Mouse (Mus musculus): ENCODE measurements around the gene Cdhr2. TPM values are rescaled to one million over a fixed set of nuclear protein-coding genes. Genes with fewer than 3 reads are reported as not detected.
A peak's percentile ranks its signal among the peaks of the same experiment; 100 is the strongest.

Cdhr2 gene
- polyA plus RNA-seq, 1 experiment from 2014 or later, result 0.05 TPM

- WGBS, result 90% methylated on average over 11 of the region's 11 CpGs
- no peak for DNase-seq (ENCODE audit: low spot score)
These were observed 5.6 kb upstream of the Cdhr2 start for GRCm38 (mm10) chr13:54695479-54696230.

DNA sequence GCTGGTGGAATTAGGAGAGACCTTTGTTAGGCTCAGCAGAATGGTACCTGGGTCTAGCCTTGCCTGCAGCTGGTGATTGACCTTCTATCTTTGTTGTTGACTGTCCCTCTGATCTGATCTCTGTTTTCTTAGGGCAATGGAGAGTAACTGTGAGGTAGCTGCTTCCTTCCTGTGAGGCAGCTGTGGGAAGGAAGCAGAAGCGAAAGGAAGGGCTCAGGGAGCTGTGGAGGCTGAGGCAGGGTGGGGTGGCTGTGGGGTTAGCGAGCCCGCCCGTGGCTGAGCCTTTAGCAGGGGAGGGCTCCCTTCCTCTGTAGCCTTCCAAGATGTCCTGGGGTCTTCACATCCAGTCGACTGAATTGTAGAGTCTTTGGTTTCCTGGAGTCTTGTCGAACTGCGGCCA, 1.2 kb downstream of the Cdhr2 start:
- Histone ChIP-seq H3K27me3 (replicated peaks; ENCODE audit: low read depth, poor library complexity, severe bottlenecking) (peaks cover 6% of the 10 kb centered on the region; the same call in 1 of the 2 replicates), H3K36me3 (replicated peaks) (no peaks in the 10 kb centered on the region), H3K9me3 (no peaks in the 10 kb centered on the region), H3K4me3 (no peak overlapping the region), H3K27ac (replicated peaks) (no peak overlapping the region), H3K4me1 (no peaks in the 10 kb centered on the region)
- WGBS, result 62% methylated on average over 7 of the region's 7 CpGs
- DNase-seq (ENCODE audit: low spot score), result no peak

More at GRCm38 (mm10) chr13:54695479-54696230, 5.6 kb upstream of the Cdhr2 start:
- Histone ChIP-seq H3K27me3 (replicated peaks; ENCODE audit: low read depth, poor library complexity, severe bottlenecking) (no peaks in the 10 kb centered on the region), H3K36me3 (replicated peaks) (no peaks in the 10 kb centered on the region), H3K4me3 (no peak overlapping the region), H3K27ac (replicated peaks) (no peak overlapping the region), H3K4me1 (peaks cover 27% of the 10 kb centered on the region), H3K9me3 (no peaks in the 10 kb centered on the region)

GRCm38 (mm10) chr13:54704890-54705289, 3.6 kb downstream of the Cdhr2 start:
- Histone ChIP-seq H3K27me3 (replicated peaks; ENCODE audit: low read depth, poor library complexity, severe bottlenecking) (peaks cover 6% of the 10 kb centered on the region; the same call in 1 of the 2 replicates), H3K27ac (replicated peaks) (no peak overlapping the region), H3K4me3 (no peak overlapping the region), H3K4me1 (no peaks in the 10 kb centered on the region), H3K36me3 (replicated peaks) (no peaks in the 10 kb centered on the region), H3K9me3 (no peaks in the 10 kb centered on the region)
- 52% methylated on average over 6 of the region's 6 CpGs for WGBS
- no peak for DNase-seq (ENCODE audit: low spot score)

- Histone ChIP-seq H3K27me3 (replicated peaks; ENCODE audit: low read depth, poor library complexity, severe bottlenecking) (peaks cover 11% of the 10 kb centered on the region; the same call in 1 of the 2 replicates), H3K9me3 (no peaks in the 10 kb centered on the region), H3K4me3 (no peak overlapping the region), H3K27ac (replicated peaks) (no peak overlapping the region), H3K36me3 (replicated peaks) (no peaks in the 10 kb centered on the region), H3K4me1 (no peaks in the 10 kb centered on the region)
- DNase-seq (ENCODE audit: low spot score), result no peak
- 79% methylated on average over 3 of the region's 3 CpGs for WGBS
These were observed 9.6 kb downstream of the Cdhr2 start for GRCm38 (mm10) chr13:54710866-54711265.

DNA sequence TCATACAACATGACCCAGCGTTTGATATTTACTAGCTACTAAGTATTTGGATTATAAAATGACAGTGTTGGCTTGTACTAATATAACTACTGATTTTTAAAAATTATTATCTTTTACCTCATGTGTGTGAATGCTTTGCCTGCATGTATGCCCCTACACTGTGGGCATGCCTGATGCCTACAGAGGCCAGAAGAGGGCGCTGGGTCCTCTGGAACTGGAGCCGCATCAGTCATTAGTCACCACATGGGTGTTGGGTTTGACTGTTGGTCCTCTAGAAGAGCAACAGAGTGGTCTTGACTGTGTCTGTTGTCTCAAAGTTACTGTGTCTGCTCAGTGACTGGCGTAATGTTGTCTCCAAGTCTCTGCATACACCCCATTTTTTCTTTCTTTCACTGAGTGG, 13.1 kb downstream of the Cdhr2 start:
- no peak overlapping the region for H3K27ac ChIP-seq (replicated peaks)
- H3K4me3 ChIP-seq, result no peak overlapping the region
- no peak for DNase-seq (ENCODE audit: low spot score)
- peaks cover 16% of the 10 kb centered on the region; the same call in 1 of the 2 replicates for H3K27me3 ChIP-seq (replicated peaks; ENCODE audit: low read depth, poor library complexity, severe bottlenecking)
- H3K4me1 ChIP-seq, result peaks cover 13% of the 10 kb centered on the region
- H3K9me3 ChIP-seq, result no peaks in the 10 kb centered on the region
- 44% methylated on average over 4 of the region's 4 CpGs for WGBS
- no peaks in the 10 kb centered on the region for H3K36me3 ChIP-seq (replicated peaks)

- H3K36me3 ChIP-seq (replicated peaks), result no peaks in the 10 kb centered on the region
- H3K9me3 ChIP-seq, result no peaks in the 10 kb centered on the region
- peaks cover 13% of the 10 kb centered on the region for H3K4me1 ChIP-seq
- 86% methylated on average over 10 of the region's 10 CpGs for WGBS
- DNase-seq (ENCODE audit: low spot score), result no peak
- H3K4me3 ChIP-seq, result no peak overlapping the region
- H3K27me3 ChIP-seq (replicated peaks; ENCODE audit: low read depth, poor library complexity, severe bottlenecking), result peaks cover 16% of the 10 kb centered on the region; the same call in 1 of the 2 replicates
- no peak overlapping the region for H3K27ac ChIP-seq (replicated peaks)
These were observed 13.7 kb downstream of the Cdhr2 start for GRCm38 (mm10) chr13:54714996-54715395.

DNA sequence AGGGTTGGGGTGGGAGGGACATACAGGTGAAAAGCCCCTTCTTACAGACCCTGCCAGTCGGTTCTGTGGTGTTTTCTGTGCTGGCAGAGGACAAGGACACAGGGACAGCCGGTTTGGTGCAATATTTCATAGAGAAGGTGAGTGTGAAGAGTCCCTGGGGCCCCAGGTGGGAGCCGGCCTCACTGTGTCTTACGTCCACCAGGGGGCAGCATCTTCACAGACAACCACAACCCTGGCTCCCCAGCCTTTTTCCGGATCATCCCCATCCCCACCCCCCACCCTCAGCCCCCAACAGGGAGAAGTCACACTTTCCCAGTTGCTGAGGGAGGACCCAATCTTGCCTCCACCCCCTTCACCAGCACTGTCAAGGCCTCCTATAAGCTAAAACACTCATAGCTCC, 15.7 kb downstream of the Cdhr2 start:
- Histone ChIP-seq H3K9me3 (no peaks in the 10 kb centered on the region), H3K36me3 (replicated peaks) (no peaks in the 10 kb centered on the region), H3K27ac (replicated peaks) (no peak overlapping the region), H3K27me3 (replicated peaks; ENCODE audit: low read depth, poor library complexity, severe bottlenecking) (peaks cover 16% of the 10 kb centered on the region; the same call in 1 of the 2 replicates), H3K4me1 (peaks cover 13% of the 10 kb centered on the region), H3K4me3 (no peak overlapping the region)
- DNase-seq (ENCODE audit: low spot score), result peak; percentile 65
- 0% methylated on average over 5 of the region's 5 CpGs for WGBS

- Histone ChIP-seq H3K4me1 (peaks cover 1% of the 10 kb centered on the region; the same call in 1 of the 2 replicates), H3K27ac (replicated peaks) (no peak overlapping the region), H3K27me3 (replicated peaks; ENCODE audit: low read depth, poor library complexity, severe bottlenecking) (no peaks in the 10 kb centered on the region), H3K36me3 (replicated peaks) (no peaks in the 10 kb centered on the region), H3K9me3 (peaks cover 4% of the 10 kb centered on the region; the same call in 1 of the 2 replicates), H3K4me3 (no peak overlapping the region)
- 91% methylated on average over 3 of the region's 3 CpGs for WGBS
- DNase-seq (ENCODE audit: low spot score), result no peak
These were observed 21.9 kb downstream of the Cdhr2 start for GRCm38 (mm10) chr13:54723143-54723542.

- Histone ChIP-seq H3K4me1 (no peaks in the 10 kb centered on the region), H3K4me3 (no peak overlapping the region), H3K27ac (replicated peaks) (no peak overlapping the region), H3K36me3 (replicated peaks) (no peaks in the 10 kb centered on the region), H3K9me3 (peaks cover 4% of the 10 kb centered on the region; the same call in 1 of the 2 replicates), H3K27me3 (replicated peaks; ENCODE audit: low read depth, poor library complexity, severe bottlenecking) (no peaks in the 10 kb centered on the region)
- no peak for DNase-seq (ENCODE audit: low spot score)
- WGBS, result 78% methylated on average over 11 of the region's 11 CpGs
These were observed 24.9 kb downstream of the Cdhr2 start for GRCm38 (mm10) chr13:54726131-54726530.

DNA sequence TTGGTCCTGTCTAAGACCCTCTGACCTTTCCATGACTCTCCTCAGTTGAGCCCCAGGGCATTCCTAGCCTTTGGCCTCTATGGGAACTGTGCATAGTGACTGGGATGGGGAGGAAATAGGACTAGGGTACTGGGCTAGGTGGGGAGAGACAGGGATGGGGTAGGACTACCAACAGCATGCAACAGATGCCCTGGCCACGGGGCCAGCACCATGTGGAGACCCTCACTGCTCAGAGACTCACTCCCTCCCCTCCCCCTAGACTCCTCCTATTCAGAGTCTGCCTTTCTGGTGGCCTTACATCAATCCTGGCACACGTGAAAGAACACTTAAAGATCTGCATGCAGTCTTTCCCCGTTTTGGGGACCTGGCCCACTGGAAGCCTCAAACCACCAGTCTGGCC, 35.7 kb downstream of the Cdhr2 start:
- Histone ChIP-seq H3K9me3 (no peaks in the 10 kb centered on the region), H3K36me3 (replicated peaks) (peaks cover 10% of the 10 kb centered on the region), H3K27me3 (replicated peaks; ENCODE audit: low read depth, poor library complexity, severe bottlenecking) (peaks cover 63% of the 10 kb centered on the region), H3K4me3 (peak overlapping the region; percentile 54; the same call in 1 of the 2 replicates), H3K4me1 (peaks cover 30% of the 10 kb centered on the region), H3K27ac (replicated peaks) (no peak overlapping the region)
- 25% methylated on average over 3 of the region's 3 CpGs for WGBS
- no peak for DNase-seq (ENCODE audit: low spot score)

- Histone ChIP-seq H3K9me3 (no peaks in the 10 kb centered on the region), H3K4me1 (peaks cover 30% of the 10 kb centered on the region), H3K27ac (replicated peaks) (no peak overlapping the region), H3K36me3 (replicated peaks) (peaks cover 10% of the 10 kb centered on the region), H3K27me3 (replicated peaks; ENCODE audit: low read depth, poor library complexity, severe bottlenecking) (peaks cover 63% of the 10 kb centered on the region), H3K4me3 (peak overlapping the region; percentile 54)
- peak; percentile 69 for DNase-seq (ENCODE audit: low spot score)
- 2% methylated on average over 87 of the region's 87 CpGs for WGBS
These were observed 36.4 kb downstream of the Cdhr2 start for GRCm38 (mm10) chr13:54737488-54738212.

DNA sequence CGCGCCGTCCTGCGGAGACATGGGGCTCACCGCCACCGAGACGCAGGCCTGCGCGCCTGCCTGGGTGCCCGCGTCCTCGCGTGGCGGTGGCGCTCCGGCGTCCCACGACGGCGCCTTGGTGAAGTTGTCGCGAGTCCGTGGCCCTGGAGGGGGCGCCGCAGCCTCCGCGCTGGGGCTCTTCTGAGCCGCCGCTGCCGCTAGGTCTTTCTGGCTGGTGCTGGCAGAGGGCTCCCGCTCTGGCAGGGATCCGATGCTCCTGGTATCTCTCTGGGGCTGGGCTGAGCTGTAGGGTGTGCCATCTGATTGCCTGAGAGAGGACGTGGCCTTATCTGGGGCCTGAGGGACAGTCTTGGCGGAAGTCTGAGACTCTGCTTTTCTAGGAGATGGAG, 36.9 kb downstream of the Cdhr2 start:
- Histone ChIP-seq H3K27me3 (replicated peaks; ENCODE audit: low read depth, poor library complexity, severe bottlenecking) (peaks cover 63% of the 10 kb centered on the region), H3K36me3 (replicated peaks) (peaks cover 10% of the 10 kb centered on the region), H3K9me3 (no peaks in the 10 kb centered on the region), H3K4me3 (peak overlapping the region; percentile 54), H3K27ac (replicated peaks) (no peak overlapping the region), H3K4me1 (peaks cover 30% of the 10 kb centered on the region)
- DNase-seq (ENCODE audit: low spot score), result peak; percentile 32
- 4% methylated on average over 34 of the region's 34 CpGs for WGBS

DNA sequence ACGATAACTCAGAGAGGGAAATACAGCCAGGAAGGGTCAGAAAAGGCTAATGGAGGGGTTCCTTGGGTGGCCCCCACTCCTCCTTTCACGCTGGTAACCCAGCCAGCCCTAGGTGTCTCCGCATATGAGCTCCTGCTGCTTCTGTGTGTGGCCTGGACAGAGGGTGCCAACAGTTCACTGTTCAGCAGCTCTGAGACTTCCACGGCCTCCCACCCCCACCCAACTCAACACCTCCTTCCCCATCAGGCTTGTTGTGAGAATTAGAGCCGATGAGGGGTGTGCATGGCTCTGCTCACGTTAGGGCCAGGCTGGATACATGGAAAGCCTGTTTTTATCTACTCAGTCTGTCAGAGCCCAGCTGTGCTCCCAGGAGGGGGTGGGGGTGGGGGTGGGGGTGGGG, 44.8 kb downstream of the Cdhr2 start:
- no peaks in the 10 kb centered on the region for H3K9me3 ChIP-seq
- no peak for DNase-seq (ENCODE audit: low spot score)
- H3K4me3 ChIP-seq, result no peak overlapping the region
- 43% methylated on average over 6 of the region's 6 CpGs for WGBS
- H3K27me3 ChIP-seq (replicated peaks; ENCODE audit: low read depth, poor library complexity, severe bottlenecking), result peaks cover 67% of the 10 kb centered on the region
- no peak overlapping the region for H3K27ac ChIP-seq (replicated peaks)
- H3K36me3 ChIP-seq (replicated peaks), result no peaks in the 10 kb centered on the region
- H3K4me1 ChIP-seq, result peaks cover 27% of the 10 kb centered on the region
